Mouse (Mus musculus): ENCODE data around the gene B3galt2. TPM values are rescaled to one million over a fixed set of nuclear protein-coding genes. Genes with fewer than 3 reads are reported as not detected.
"Not testable (repeated sequence)": the region's sequence is repeated elsewhere in the genome, so short reads cannot be mapped to it uniquely, and the experiment has no call there.

B3galt2 gene
- total RNA-seq (2021) = under 1 TPM; 0.10 to 0.32 TPM

GRCm38 (mm10) chr1:143640650-143641407 lies at the start of gene B3galt2:
B3galt2 (plus strand) TSS chr1:143640664.
- DNase-seq = peak; percentile 25 to 27
- intact Hi-C loops (cut with DNase I) = loop anchor here (5.0 kb wide), 2 partner anchors 64 to 334 kb away; no protein-coding TSS in a partner anchor

- intact Hi-C loops (cut with DNase I) = no loop called here
- DNase-seq = no peak
Measured at GRCm38 (mm10) chr1:143596864-143597263, 43.6 kb upstream of the B3galt2 start.

GRCm38 (mm10) chr1:143608911-143609310 lies 31.6 kb upstream of the B3galt2 start:
- DNase-seq = no peak
- intact Hi-C loops (cut with DNase I) = no loop called here

GRCm38 (mm10) chr1:143612901-143613300 lies 27.6 kb upstream of the B3galt2 start:
- no peak for DNase-seq
- intact Hi-C loops (cut with DNase I) = no loop called here

- no peak for DNase-seq
- intact Hi-C loops (cut with DNase I) = no loop called here
Measured at GRCm38 (mm10) chr1:143619760-143620159, 20.7 kb upstream of the B3galt2 start.

GRCm38 (mm10) chr1:143621930-143622329 lies 18.5 kb upstream of the B3galt2 start:
- DNase-seq = no peak
- intact Hi-C loops (cut with DNase I) = no loop called here

- no peak for DNase-seq
- intact Hi-C loops (cut with DNase I) = no loop called here
Measured at GRCm38 (mm10) chr1:143622634-143623033, 17.8 kb upstream of the B3galt2 start.

- intact Hi-C loops (cut with DNase I) = no loop called here
- no peak for DNase-seq
Measured at GRCm38 (mm10) chr1:143631337-143631736, 9.1 kb upstream of the B3galt2 start.

GRCm38 (mm10) chr1:143632361-143632760 lies 8.1 kb upstream of the B3galt2 start:
- no peak for DNase-seq
- intact Hi-C loops (cut with DNase I) = no loop called here

- DNase-seq = no peak
- intact Hi-C loops (cut with DNase I) = no loop called here
Measured at GRCm38 (mm10) chr1:143632854-143633587, 7.4 kb upstream of the B3galt2 start.

- peak; percentile 20 to 34 for DNase-seq
- intact Hi-C loops (cut with DNase I) = loop anchor here (5.0 kb wide), 2 partner anchors 67 to 337 kb away; no protein-coding TSS in a partner anchor
Measured at GRCm38 (mm10) chr1:143644221-143644620, 3.8 kb downstream of the B3galt2 start.

GRCm38 (mm10) chr1:143645386-143645785 lies 4.9 kb downstream of the B3galt2 start:
- DNase-seq = no peak
- intact Hi-C loops (cut with DNase I) = no loop called here

GRCm38 (mm10) chr1:143646219-143646618 lies 5.8 kb downstream of the B3galt2 start:
- no peak for DNase-seq
- intact Hi-C loops (cut with DNase I) = no loop called here

- DNase-seq = no peak
Measured at GRCm38 (mm10) chr1:143650317-143650716, 9.9 kb downstream of the B3galt2 start.

GRCm38 (mm10) chr1:143653646-143654045 lies 13.2 kb downstream of the B3galt2 start:
- no peak for DNase-seq
- intact Hi-C loops (cut with DNase I) = no loop called here

More at GRCm38 (mm10) chr1:143650317-143650716, 9.9 kb downstream of the B3galt2 start:
- intact Hi-C loops (cut with DNase I) = no loop called here

GRCm38 (mm10) chr1:143663197-143663596 lies 22.7 kb downstream of the B3galt2 start:
- intact Hi-C loops (cut with DNase I) = no loop called here
- DNase-seq = no peak

GRCm38 (mm10) chr1:143664786-143665185 lies 24.3 kb downstream of the B3galt2 start:
- DNase-seq; intact Hi-C loops (cut with DNase I): not testable (repeated sequence)

- intact Hi-C loops (cut with DNase I) = loop anchor here (10.0 kb wide), 1 partner anchor 1711 kb away; no protein-coding TSS in a partner anchor
Measured at GRCm38 (mm10) chr1:143675734-143676361, 35.4 kb downstream of the B3galt2 start.

GRCm38 (mm10) chr1:143681108-143681507 lies 40.6 kb downstream of the B3galt2 start:
- intact Hi-C loops (cut with DNase I) = no loop called here
- peak; percentile 69 to 74 for DNase-seq

More at GRCm38 (mm10) chr1:143675734-143676361, 35.4 kb downstream of the B3galt2 start:
- DNase-seq = no peak

- DNase-seq = no peak
- intact Hi-C loops (cut with DNase I) = no loop called here
Measured at GRCm38 (mm10) chr1:143684849-143685248, 44.4 kb downstream of the B3galt2 start.

- intact Hi-C loops (cut with DNase I) = loop anchor here (1.0 to 2.0 kb wide), 2 partner anchors 38 to 75 kb away; partner anchors contain the start of genes Trove2 and Uchl5
- no peak for DNase-seq
Measured at GRCm38 (mm10) chr1:143701736-143702135, 61.3 kb downstream of the B3galt2 start.
